Mouse (Mus musculus) forebrain, embryonic 12.5 days (tissue): Measurements from ENCODE around the gene Myof. TPM values are rescaled to one million over a fixed set of nuclear protein-coding genes. Genes with fewer than 3 reads are reported as not detected.

Source experiments
- polyA plus RNA-seq: library from polyadenylated mRNA; unstranded; fragments of >200 nt; fragmentation: Nextera tagmentation; extraction: Ambion mirVana; gene quantifications from 2 replicates; pipeline ENCODE4 v1.2.1, GENCODE M21; 2016

Gene Myof
- polyA plus RNA-seq, 1 experiment from 2014 or later: 2.9 TPM

Other genes starting within 250 kb of the Myof start
- gene Cep55, start 11.4 kb upstream of the Myof start, polyA plus RNA-seq: 52.9 and 54.7 TPM in 2 replicates
- not detected in 2 replicates for gene Ffar4, start 53.5 kb upstream of the Myof start, polyA plus RNA-seq
- 0.75 and 0.94 TPM in 2 replicates for gene Rbp4, start 81.7 kb upstream of the Myof start, polyA plus RNA-seq
- gene Pde6c, start 89.2 kb upstream of the Myof start, polyA plus RNA-seq: not detected in 2 replicates
- 51.8 and 58.4 TPM in 2 replicates for gene Fra10ac1, start 180.6 kb upstream of the Myof start, polyA plus RNA-seq
- gene Lgi1, start 221.0 kb upstream of the Myof start, polyA plus RNA-seq: 2.1 and 2.4 TPM in 2 replicates